Mouse (Mus musculus): ENCODE data around the gene Ctxn2.

Ctxn2 gene

DNA sequence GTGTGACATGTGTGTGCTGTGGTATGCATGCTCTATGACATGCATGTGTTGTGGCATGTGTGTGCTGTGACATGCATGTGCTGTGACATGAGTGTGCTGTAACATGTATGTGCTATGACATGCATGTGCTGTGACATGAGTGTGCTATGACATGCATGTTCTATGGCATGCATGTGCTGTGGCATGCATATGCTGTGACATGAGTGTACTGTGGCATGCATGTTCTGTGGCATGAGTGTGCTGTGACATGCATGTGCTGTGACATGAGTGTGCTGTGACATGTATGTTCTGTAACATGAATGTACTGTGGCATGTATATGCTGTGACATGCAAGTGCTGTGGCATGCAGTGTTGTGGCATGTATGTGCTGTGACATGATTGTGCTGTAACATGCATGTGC, 56.4 kb downstream of the Ctxn2 start:
- no peak for DNase-seq (ENCODE audit: low read depth, low spot score)

DNA sequence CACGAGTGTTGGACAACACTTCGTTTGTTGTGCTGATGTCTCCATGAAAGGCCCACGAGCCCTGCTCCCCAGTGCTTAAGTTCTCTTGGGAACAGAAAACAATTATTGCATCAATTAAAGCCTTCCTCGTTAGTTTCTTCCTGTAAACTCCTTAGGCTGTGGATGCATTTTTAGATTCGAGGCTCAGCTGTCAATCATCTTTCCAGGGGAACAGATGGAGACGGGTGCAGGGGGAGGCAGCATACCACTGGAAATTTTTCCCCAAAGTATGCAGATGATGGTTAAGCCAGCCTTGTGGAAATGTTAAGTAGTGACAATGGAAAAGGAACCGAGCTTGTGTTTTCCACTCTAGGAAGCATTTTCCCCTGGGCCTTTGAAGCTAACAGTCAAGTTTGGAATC, 60.3 kb downstream of the Ctxn2 start:
- no peak for DNase-seq (ENCODE audit: low read depth, low spot score)
